Mouse (Mus musculus) midbrain, embryonic 13.5 days (tissue): ENCODE data around the gene Ldlrad3. TPM values are rescaled to one million over a fixed set of nuclear protein-coding genes. Genes with fewer than 3 reads are reported as not detected.

Source experiments
- ATAC-seq: fragments of 200-750 bp; cut with Nextera tagmentation; 2 replicates; pipeline ENCODE4 v1.8.0; 2017; ENCODE audit warnings: mild to moderate bottlenecking, moderate TSS enrichment, moderate library complexity
- H3K27ac ChIP-seq: fragments of 300-500 bp; sonication (generic); 2 replicates; pipeline ENCODE4 v1.5.1; 2015; ENCODE audit warnings: inconsistent platforms, mild to moderate bottlenecking, moderate library complexity
- H3K27me3 ChIP-seq: fragments of 300-500 bp; sonication (generic); 2 replicates; pipeline ENCODE4 v1.6.1; 2015; ENCODE audit warnings: mild to moderate bottlenecking, inconsistent platforms
- H3K36me3 ChIP-seq: fragments of 300-500 bp; sonication (generic); 2 replicates; pipeline ENCODE4 v1.6.1; 2015; ENCODE audit warnings: mild to moderate bottlenecking, inconsistent platforms
- H3K4me1 ChIP-seq: fragments of 300-500 bp; sonication (generic); replicated peaks from 2 replicates; pipeline ENCODE4 v1.6.1; 2015; ENCODE audit warnings: inconsistent platforms
- H3K4me2 ChIP-seq: fragments of 300-500 bp; sonication (generic); replicated peaks from 2 replicates; pipeline ENCODE4 v1.6.1; 2015; ENCODE audit warnings: moderate library complexity, mild to moderate bottlenecking, inconsistent platforms
- H3K4me3 ChIP-seq: fragments of 300-500 bp; sonication (generic); replicated peaks from 2 replicates; pipeline ENCODE4 v1.5.1; 2015; ENCODE audit warnings: mild to moderate bottlenecking, inconsistent platforms
- H3K9ac ChIP-seq: fragments of 300-500 bp; sonication (generic); replicated peaks from 2 replicates; pipeline ENCODE4 v1.6.1; 2015; ENCODE audit warnings: mild to moderate bottlenecking, inconsistent platforms
- H3K9me3 ChIP-seq: fragments of 300-500 bp; sonication (generic); 2 replicates; pipeline ENCODE4 v1.6.1; 2016; ENCODE audit warnings: mild to moderate bottlenecking, inconsistent platforms
- WGBS: fragments of 180-500 bp; shearing (Covaris S2); methylation state at CpG from one replicate; pipeline ENCODE4 v1.1.7; 2015; 5-methylcytosine and 5-hydroxymethylcytosine counted together
- polyA plus RNA-seq: library from polyadenylated mRNA; unstranded; fragments of >200 nt; fragmentation: Nextera tagmentation; extraction: Ambion mirVana; gene quantifications from 2 replicates; pipeline ENCODE4 v1.2.1, GENCODE M21; 2015

Ldlrad3 gene
- polyA plus RNA-seq, 1 experiment from 2014 or later = 41.6 TPM

GRCm38 (mm10) chr2:102073266-102074037 lies 112.7 kb downstream of the Ldlrad3 start:
- no peaks in the 10 kb centered on the region for H3K27me3 ChIP-seq
- no peak for ATAC-seq
- 0 out of 2 replicates have a peak, but pooled peaks cover 2% of the 10 kb centered on the region for H3K4me1 ChIP-seq
- no peak overlapping the region for H3K4me2 ChIP-seq
- H3K9ac ChIP-seq = no peak overlapping the region
- WGBS = 95% methylated on average over 6 of the region's 6 CpGs
- H3K27ac ChIP-seq = no peak overlapping the region
- no peaks in the 10 kb centered on the region for H3K9me3 ChIP-seq
- H3K36me3 ChIP-seq = peaks cover 12% of the 10 kb centered on the region; the same call in 1 of the 2 replicates
- H3K4me3 ChIP-seq = no peak overlapping the region

- H3K27me3 ChIP-seq = no peaks in the 10 kb centered on the region
- 0 out of 2 replicates have a peak, but pooled peaks cover 2% of the 10 kb centered on the region for H3K4me1 ChIP-seq
- H3K9ac ChIP-seq = no peak overlapping the region
- H3K27ac ChIP-seq = no peak overlapping the region
- H3K4me2 ChIP-seq = no peak overlapping the region
- peaks cover 12% of the 10 kb centered on the region; the same call in 1 of the 2 replicates for H3K36me3 ChIP-seq
- H3K9me3 ChIP-seq = no peaks in the 10 kb centered on the region
- no peak for ATAC-seq
- 79% methylated on average over 4 of the region's 4 CpGs for WGBS
- H3K4me3 ChIP-seq = no peak overlapping the region
Observed at GRCm38 (mm10) chr2:102072859-102073258, 113.3 kb downstream of the Ldlrad3 start.

GRCm38 (mm10) chr2:102071022-102071717 lies 115.0 kb downstream of the Ldlrad3 start:
- 79% methylated on average over 10 of the region's 10 CpGs for WGBS
- Histone ChIP-seq H3K4me2 (no peak overlapping the region), H3K4me3 (no peak overlapping the region), H3K9me3 (no peaks in the 10 kb centered on the region), H3K9ac (no peak overlapping the region), H3K36me3 (peaks cover 8% of the 10 kb centered on the region; the same call in 1 of the 2 replicates), H3K4me1 (0 out of 2 replicates have a peak, but pooled peaks cover 2% of the 10 kb centered on the region), H3K27me3 (no peaks in the 10 kb centered on the region), H3K27ac (no peak overlapping the region)
- ATAC-seq = no peak

GRCm38 (mm10) chr2:102064826-102065441 lies 121.3 kb downstream of the Ldlrad3 start:
- H3K4me1 ChIP-seq = 0 out of 2 replicates have a peak, but pooled peaks cover 2% of the 10 kb centered on the region
- no peak overlapping the region for H3K27ac ChIP-seq
- no peak overlapping the region for H3K4me3 ChIP-seq
- H3K9me3 ChIP-seq = no peaks in the 10 kb centered on the region
- H3K27me3 ChIP-seq = no peaks in the 10 kb centered on the region
- ATAC-seq = no peak
- no peak overlapping the region for H3K4me2 ChIP-seq
- H3K36me3 ChIP-seq = no peaks in the 10 kb centered on the region
- H3K9ac ChIP-seq = no peak overlapping the region
- 92% methylated on average over 8 of the region's 8 CpGs for WGBS

- no peaks in the 10 kb centered on the region for H3K9me3 ChIP-seq
- H3K36me3 ChIP-seq = no peaks in the 10 kb centered on the region
- H3K27me3 ChIP-seq = no peaks in the 10 kb centered on the region
- no peak for ATAC-seq
- no peak overlapping the region for H3K4me3 ChIP-seq
- 88% methylated on average over 7 of the region's 7 CpGs for WGBS
- H3K4me1 ChIP-seq = no peaks in the 10 kb centered on the region
- H3K27ac ChIP-seq = no peak overlapping the region
- no peak overlapping the region for H3K9ac ChIP-seq
- H3K4me2 ChIP-seq = no peak overlapping the region
Observed at GRCm38 (mm10) chr2:102063906-102064505, 122.2 kb downstream of the Ldlrad3 start.

GRCm38 (mm10) chr2:102062861-102063468 lies 123.2 kb downstream of the Ldlrad3 start:
- Histone ChIP-seq H3K27me3 (no peaks in the 10 kb centered on the region), H3K27ac (no peak overlapping the region), H3K36me3 (peaks cover 4% of the 10 kb centered on the region), H3K4me1 (no peaks in the 10 kb centered on the region), H3K9me3 (no peaks in the 10 kb centered on the region), H3K4me2 (no peak overlapping the region), H3K9ac (no peak overlapping the region), H3K4me3 (no peak overlapping the region)
- no peak for ATAC-seq
- 94% methylated on average over 7 of the region's 7 CpGs for WGBS

GRCm38 (mm10) chr2:102061921-102062320 lies 124.3 kb downstream of the Ldlrad3 start:
- no peaks in the 10 kb centered on the region for H3K27me3 ChIP-seq
- no peak overlapping the region for H3K27ac ChIP-seq
- no peak overlapping the region for H3K4me3 ChIP-seq
- 77% methylated on average over 8 of the region's 8 CpGs for WGBS
- no peak overlapping the region for H3K4me2 ChIP-seq
- no peak overlapping the region for H3K9ac ChIP-seq
- peaks cover 9% of the 10 kb centered on the region for H3K36me3 ChIP-seq
- H3K4me1 ChIP-seq = peaks cover 9% of the 10 kb centered on the region; the same call in 1 of the 2 replicates
- ATAC-seq = no peak
- H3K9me3 ChIP-seq = no peaks in the 10 kb centered on the region

- H3K27ac ChIP-seq = no peak overlapping the region
- no peak for ATAC-seq
- 84% methylated on average over 12 of the region's 12 CpGs for WGBS
Observed at GRCm38 (mm10) chr2:102057746-102058145, 128.4 kb downstream of the Ldlrad3 start.

GRCm38 (mm10) chr2:102057029-102057685 lies 129.0 kb downstream of the Ldlrad3 start:
- Histone ChIP-seq H3K36me3 (peaks cover 17% of the 10 kb centered on the region), H3K4me1 (peaks cover 17% of the 10 kb centered on the region; the same call in 1 of the 2 replicates), H3K4me2 (no peak overlapping the region), H3K4me3 (no peak overlapping the region), H3K9me3 (no peaks in the 10 kb centered on the region), H3K27ac (no peak overlapping the region), H3K9ac (no peak overlapping the region), H3K27me3 (no peaks in the 10 kb centered on the region)
- 70% methylated on average over 9 of the region's 9 CpGs for WGBS
- ATAC-seq = no peak

More at GRCm38 (mm10) chr2:102057746-102058145, 128.4 kb downstream of the Ldlrad3 start:
- H3K9me3 ChIP-seq = no peaks in the 10 kb centered on the region
- no peak overlapping the region for H3K4me2 ChIP-seq
- H3K36me3 ChIP-seq = peaks cover 17% of the 10 kb centered on the region
- H3K4me1 ChIP-seq = peaks cover 13% of the 10 kb centered on the region; the same call in 1 of the 2 replicates
- H3K27me3 ChIP-seq = no peaks in the 10 kb centered on the region
- H3K4me3 ChIP-seq = no peak overlapping the region
- no peak overlapping the region for H3K9ac ChIP-seq

GRCm38 (mm10) chr2:102056144-102056543 lies 130.0 kb downstream of the Ldlrad3 start:
- Histone ChIP-seq H3K27me3 (no peaks in the 10 kb centered on the region), H3K9me3 (no peaks in the 10 kb centered on the region), H3K4me1 (peaks cover 25% of the 10 kb centered on the region), H3K9ac (no peak overlapping the region), H3K4me3 (no peak overlapping the region), H3K36me3 (peaks cover 17% of the 10 kb centered on the region), H3K4me2 (no peak overlapping the region), H3K27ac (no peak overlapping the region)
- ATAC-seq = no peak
- WGBS = 91% methylated on average over 8 of the region's 8 CpGs
